Mouse (Mus musculus): ENCODE data around the gene Plxnb2.

Plxnb2 gene

GRCm38 (mm10) chr15:89148496-89149270 is 31.9 kb downstream of the Plxnb2 start:
- no peak for DNase-seq

GRCm38 (mm10) chr15:89147895-89148294 is 32.7 kb downstream of the Plxnb2 start:
- peak in 1 of 2 experiments; percentile 56 for DNase-seq

- no peak for DNase-seq
Observed at GRCm38 (mm10) chr15:89147456-89147855, 33.1 kb downstream of the Plxnb2 start.

- peak; percentile 46 to 69 for DNase-seq
Observed at GRCm38 (mm10) chr15:89147024-89147423, 33.6 kb downstream of the Plxnb2 start.

GRCm38 (mm10) chr15:89146537-89146936 is 34.1 kb downstream of the Plxnb2 start:
- peak; percentile 46 to 75 for DNase-seq

- no peak for DNase-seq
Observed at GRCm38 (mm10) chr15:89145813-89146350, 34.7 kb downstream of the Plxnb2 start.

GRCm38 (mm10) chr15:89144965-89145364 is 35.6 kb downstream of the Plxnb2 start:
- DNase-seq, result no peak

- no peak for DNase-seq
Observed at GRCm38 (mm10) chr15:89143134-89143533, 37.5 kb downstream of the Plxnb2 start.

- peak in 1 of 2 experiments; percentile 56 for DNase-seq
Observed at GRCm38 (mm10) chr15:89141905-89142304, 38.7 kb downstream of the Plxnb2 start.

GRCm38 (mm10) chr15:89141443-89141842 is 39.1 kb downstream of the Plxnb2 start:
- no peak for DNase-seq

GRCm38 (mm10) chr15:89140659-89141252 is 39.8 kb downstream of the Plxnb2 start, which contains the start of gene Mapk12:
Gene Mapk12 (minus strand): TSS chr15:89140703.
- DNase-seq, result peak; percentile 68 to 77

- DNase-seq, result peak; percentile 57 to 68
Observed at GRCm38 (mm10) chr15:89140048-89140658, 40.4 kb downstream of the Plxnb2 start.

- no peak for DNase-seq
Observed at GRCm38 (mm10) chr15:89138531-89138930, 42.1 kb downstream of the Plxnb2 start.

- no peak for DNase-seq
Observed at GRCm38 (mm10) chr15:89138046-89138405, 42.6 kb downstream of the Plxnb2 start.

GRCm38 (mm10) chr15:89137378-89138045 is 43.1 kb downstream of the Plxnb2 start:
- no peak for DNase-seq

GRCm38 (mm10) chr15:89136461-89137155 is 44.0 kb downstream of the Plxnb2 start:
- DNase-seq, result no peak

- DNase-seq, result no peak
Observed at GRCm38 (mm10) chr15:89131316-89131715, 49.3 kb downstream of the Plxnb2 start.

GRCm38 (mm10) chr15:89130245-89130644 is 50.3 kb downstream of the Plxnb2 start:
- no peak for DNase-seq

- DNase-seq, result peak; percentile 88 to 93
Observed at GRCm38 (mm10) chr15:89128382-89129350, 51.9 kb downstream of the Plxnb2 start, which contains the start of gene Hdac10. Gene Hdac10 (minus strand): TSS chr15:89128700.

GRCm38 (mm10) chr15:89127364-89127940 is 53.1 kb downstream of the Plxnb2 start:
- no peak for DNase-seq

- DNase-seq, result peak; percentile 61 to 82
Observed at GRCm38 (mm10) chr15:89126622-89127021, 54.0 kb downstream of the Plxnb2 start.

All from kidney, postnatal 36 days (tissue).